Mouse (Mus musculus) kidney, postnatal 14 days (tissue): ENCODE results near the gene Gm17545.
"Not testable (repeated sequence)": the region's sequence is repeated elsewhere in the genome, so short reads cannot be mapped to it uniquely, and the experiment has no call there.

Source experiments
- DNase-seq: peaks from one replicate; pipeline ENCODE4 v3.0.0; 2022; ENCODE audit warnings: mixed read lengths

Gene Gm17545

GRCm38 (mm10) chr9:22453990-22454389 is at the start of gene Gm17545:
Gene Gm17545 (plus strand): TSS chr9:22454290.
- not testable (repeated sequence) for DNase-seq

GRCm38 (mm10) chr9:22405414-22405813 is 48.7 kb upstream of the Gm17545 start:
- DNase-seq: no peak

GRCm38 (mm10) chr9:22407633-22408032 is 46.5 kb upstream of the Gm17545 start:
- not testable (repeated sequence) for DNase-seq

- peak; percentile 21 for DNase-seq
Measured at GRCm38 (mm10) chr9:22408344-22408743, 45.7 kb upstream of the Gm17545 start.

GRCm38 (mm10) chr9:22409501-22409900 is 44.6 kb upstream of the Gm17545 start:
- DNase-seq: no peak

- DNase-seq: peak; percentile 97
Measured at GRCm38 (mm10) chr9:22411002-22411857, 42.9 kb upstream of the Gm17545 start, which contains the start of gene 9530077C05Rik. Gene 9530077C05Rik (plus strand): TSS chr9:22411513.

GRCm38 (mm10) chr9:22416187-22416586 is 37.9 kb upstream of the Gm17545 start:
- DNase-seq: no peak

GRCm38 (mm10) chr9:22417547-22417946 is 36.5 kb upstream of the Gm17545 start:
- DNase-seq: no peak

GRCm38 (mm10) chr9:22419877-22420276 is 34.2 kb upstream of the Gm17545 start:
- no peak for DNase-seq

- DNase-seq: no peak
Measured at GRCm38 (mm10) chr9:22420491-22420890, 33.6 kb upstream of the Gm17545 start.

- no peak for DNase-seq
Measured at GRCm38 (mm10) chr9:22422559-22422958, 31.5 kb upstream of the Gm17545 start.

- no peak for DNase-seq
Measured at GRCm38 (mm10) chr9:22423507-22423906, 30.6 kb upstream of the Gm17545 start.

- no peak for DNase-seq
Measured at GRCm38 (mm10) chr9:22424196-22424595, 29.9 kb upstream of the Gm17545 start.

- DNase-seq: no peak
Measured at GRCm38 (mm10) chr9:22424719-22425118, 29.4 kb upstream of the Gm17545 start.

- no peak for DNase-seq
Measured at GRCm38 (mm10) chr9:22428028-22428665, 25.9 kb upstream of the Gm17545 start.

- no peak for DNase-seq
Measured at GRCm38 (mm10) chr9:22428666-22429410, 25.3 kb upstream of the Gm17545 start.

- peak; percentile 41 for DNase-seq
Measured at GRCm38 (mm10) chr9:22429533-22430241, 24.4 kb upstream of the Gm17545 start.

- DNase-seq: peak; percentile 16
Measured at GRCm38 (mm10) chr9:22430315-22430840, 23.7 kb upstream of the Gm17545 start.

- no peak for DNase-seq
Measured at GRCm38 (mm10) chr9:22433221-22433620, 20.9 kb upstream of the Gm17545 start.

GRCm38 (mm10) chr9:22434101-22434500 is 20.0 kb upstream of the Gm17545 start:
- no peak for DNase-seq

GRCm38 (mm10) chr9:22438826-22439225 is 15.3 kb upstream of the Gm17545 start:
- DNase-seq: no peak

GRCm38 (mm10) chr9:22443157-22443556 is 10.9 kb upstream of the Gm17545 start:
- no peak for DNase-seq
